Mouse (Mus musculus) CH12.LX (cell line): Measurements from ENCODE around the gene Trappc11. TPM values are rescaled to one million over a fixed set of nuclear protein-coding genes. Genes with fewer than 3 reads are reported as not detected.

ENCODE experiments used
- DNase-seq: peaks from one replicate; pipeline ENCODE4 v3.0.0-alpha.2; 2013; ENCODE audit errors: extremely low read depth
- H3K27ac ChIP-seq: 2 replicates; pipeline ENCODE4 v1.5.1; 2012; ENCODE audit warnings: low read depth, mild to moderate bottlenecking, control low read depth, moderate library complexity; ENCODE audit not compliant: insufficient read depth
- H3K27me3 ChIP-seq: replicated peaks from 2 replicates; pipeline ENCODE3; 2012; ENCODE audit warnings: inconsistent platforms
- H3K36me3 ChIP-seq, 2 experiments: replicated peaks in 1 of 2; 2 replicates each; pipeline versions ENCODE3 to v1.6.1; 2012; ENCODE audit warnings: inconsistent platforms in 1 of 2, low read length in 1 of 2, mild to moderate bottlenecking in 1 of 2, mixed read lengths in 1 of 2, moderate library complexity in 1 of 2; ENCODE audit not compliant: control insufficient read depth in 1 of 2, insufficient read depth in 1 of 2
- H3K4me1 ChIP-seq, 2 experiments: 2 replicates each; pipeline ENCODE4 v1.6.1; 2012; ENCODE audit warnings: inconsistent platforms in 1 of 2, moderate library complexity in 1 of 2; ENCODE audit not compliant: insufficient read depth in 2 of 2, control insufficient read depth in 1 of 2
- H3K4me2 ChIP-seq: 2 replicates; pipeline ENCODE4 v1.6.1; 2012; ENCODE audit warnings: low read depth, mild to moderate bottlenecking, control low read depth; ENCODE audit not compliant: poor library complexity, insufficient read depth, severe bottlenecking
- H3K4me3 ChIP-seq, 3 experiments: fragments of 150-350 bp in 1 of 3; sonication (generic) in 1 of 3; replicated peaks in 1 of 3; 2 replicates each; pipeline versions ENCODE3 to v1.5.1; 2011 to 2012; ENCODE audit warnings: low read depth in 2 of 3, low read length in 2 of 3, mild to moderate bottlenecking in 2 of 3, moderate library complexity in 2 of 3, control low read depth in 1 of 3, improper control_type of control experiment in 1 of 3, inconsistent platforms in 1 of 3, mixed read lengths in 1 of 3; ENCODE audit not compliant: poor library complexity in 1 of 3
- H3K79me2 ChIP-seq: replicated peaks from 2 replicates; pipeline ENCODE4 v1.6.1; 2012; ENCODE audit warnings: mild to moderate bottlenecking, moderate library complexity; ENCODE audit not compliant: control insufficient read depth, poor library complexity, insufficient read depth, severe bottlenecking; ENCODE audit errors: extremely low read depth
- H3K9ac ChIP-seq: 2 replicates; pipeline ENCODE4 v1.6.1; 2012; ENCODE audit warnings: low read depth, mild to moderate bottlenecking, control low read depth, moderate library complexity; ENCODE audit not compliant: insufficient read depth
- H3K9me3 ChIP-seq: replicated peaks from 2 replicates; pipeline ENCODE3; 2012; ENCODE audit warnings: low read length, inconsistent platforms, mixed read lengths
- BHLHE40 ChIP-seq: IDR thresholded peaks from 2 replicates; pipeline ENCODE4 v1.6.1; 2011; ENCODE audit warnings: mild to moderate bottlenecking, low read depth, low read length, improper control_type of control experiment
- CHD2 ChIP-seq: IDR thresholded peaks from 2 replicates; pipeline ENCODE4 v1.6.1; 2011; ENCODE audit warnings: low read length, improper control_type of control experiment
- ELF1 ChIP-seq: IDR thresholded peaks from 2 replicates; pipeline ENCODE4 v1.6.1; 2014; ENCODE audit warnings: low read depth, mild to moderate bottlenecking, inconsistent platforms, low read length, improper control_type of control experiment
- EP300 ChIP-seq: IDR thresholded peaks from 2 replicates; pipeline ENCODE4 v1.6.1; 2011; ENCODE audit warnings: low read length, improper control_type of control experiment
- ETS1 ChIP-seq: conservative IDR thresholded peaks from 2 replicates; pipeline ENCODE4 v1.6.1; 2012; ENCODE audit warnings: low read depth, mild to moderate bottlenecking, inconsistent platforms, low read length, improper control_type of control experiment, moderate library complexity
- GABPA ChIP-seq: IDR thresholded peaks from 2 replicates; pipeline ENCODE4 v1.6.1; 2012; ENCODE audit warnings: low read depth, low read length, improper control_type of control experiment, inconsistent platforms; ENCODE audit not compliant: insufficient replicate concordance
- HCFC1 ChIP-seq: IDR thresholded peaks from 2 replicates; pipeline ENCODE4 v1.6.1; 2012; ENCODE audit warnings: low read depth, mild to moderate bottlenecking, inconsistent platforms, low read length, improper control_type of control experiment
- IRF4 ChIP-seq: IDR thresholded peaks from 2 replicates; pipeline ENCODE4 v1.6.1; 2014; ENCODE audit warnings: low read depth, mild to moderate bottlenecking, inconsistent platforms, low read length, improper control_type of control experiment
- MAX ChIP-seq: IDR thresholded peaks from 2 replicates; pipeline ENCODE4 v1.6.1; 2011; ENCODE audit warnings: low read length, improper control_type of control experiment
- MAZ ChIP-seq: IDR thresholded peaks from 2 replicates; pipeline ENCODE4 v1.6.1; 2012; ENCODE audit warnings: low read depth, mild to moderate bottlenecking, inconsistent platforms, low read length, improper control_type of control experiment, moderate library complexity
- MXI1 ChIP-seq: IDR thresholded peaks from 2 replicates; pipeline ENCODE4 v1.6.1; 2011; ENCODE audit warnings: mild to moderate bottlenecking, low read depth, low read length, improper control_type of control experiment
- MYC ChIP-seq: IDR thresholded peaks from 2 replicates; pipeline ENCODE4 v1.6.1; 2011; ENCODE audit warnings: low read depth, mild to moderate bottlenecking, improper control_type of control experiment, low read length
- NELFE ChIP-seq: IDR thresholded peaks from 2 replicates; pipeline ENCODE4 v1.6.1; 2011; ENCODE audit warnings: low read depth, low read length, improper control_type of control experiment
- NRF1 ChIP-seq: IDR thresholded peaks from 2 replicates; pipeline ENCODE4 v1.6.1; 2014; ENCODE audit warnings: low read depth, mild to moderate bottlenecking, inconsistent platforms, low read length, improper control_type of control experiment, moderate library complexity
- POLR2A ChIP-seq: IDR thresholded peaks from 2 replicates; pipeline ENCODE4 v1.6.1; 2011; ENCODE audit warnings: low read depth, mild to moderate bottlenecking, improper control_type of control experiment, low read length
- POLR2AphosphoS2 ChIP-seq: IDR thresholded peaks from 2 replicates; pipeline ENCODE4 v1.6.1; 2011; ENCODE audit warnings: low read depth, low read length, improper control_type of control experiment
- RCOR1 ChIP-seq: conservative IDR thresholded peaks from 2 replicates; pipeline ENCODE4 v1.6.1; 2012; ENCODE audit warnings: low read depth, mild to moderate bottlenecking, inconsistent platforms, low read length, improper control_type of control experiment
- SIN3A ChIP-seq: IDR thresholded peaks from 2 replicates; pipeline ENCODE4 v1.6.1; 2012; ENCODE audit warnings: low read length, improper control_type of control experiment, inconsistent platforms
- SMC3 ChIP-seq: IDR thresholded peaks from 2 replicates; pipeline ENCODE4 v1.6.1; 2011; ENCODE audit warnings: low read depth, low read length, improper control_type of control experiment
- TBP ChIP-seq: conservative IDR thresholded peaks from 2 replicates; pipeline ENCODE4 v1.6.1; 2011; ENCODE audit warnings: low read depth, low read length, improper control_type of control experiment
- UBTF ChIP-seq: IDR thresholded peaks from 2 replicates; pipeline ENCODE4 v1.6.1; 2012; ENCODE audit warnings: low read depth, mild to moderate bottlenecking, inconsistent platforms, low read length, improper control_type of control experiment, moderate library complexity
- USF1 ChIP-seq: IDR thresholded peaks from 2 replicates; pipeline ENCODE4 v1.6.1; 2014; ENCODE audit warnings: low read depth, mild to moderate bottlenecking, inconsistent platforms, low read length, improper control_type of control experiment
- USF2 ChIP-seq: conservative IDR thresholded peaks from 2 replicates; pipeline ENCODE4 v1.6.1; 2011; ENCODE audit warnings: low read depth, low read length, improper control_type of control experiment
- ZC3H11A ChIP-seq: IDR thresholded peaks from 2 replicates; pipeline ENCODE4 v1.6.1; 2012; ENCODE audit warnings: low read depth, mild to moderate bottlenecking, inconsistent platforms, low read length, improper control_type of control experiment
- ZNF384 ChIP-seq: IDR thresholded peaks from 2 replicates; pipeline ENCODE4 v1.6.1; 2012; ENCODE audit warnings: low read depth, low read length, improper control_type of control experiment, inconsistent platforms
- dilution Hi-C: fragments of 300-500 bp; cut with MboI; formaldehyde crosslinking; loops from 2 replicates; pipeline ENCODE4 v1.14.3; 2020; ENCODE audit warnings: low sequenced_read_pairs; ENCODE audit not compliant: extremely low pct_unique_long_range_greater_than_20kb, extremely low pct_ligation_motif_present
- in situ Hi-C: fragments of 300-500 bp; cut with MboI; formaldehyde crosslinking; loops from 3 replicates; pipeline ENCODE4 v1.14.3; 2019; ENCODE audit warnings: low sequenced_read_pairs, low pct_ligation_motif_present, low pct_unique_long_range_greater_than_20kb, mixed read lengths
- polyA plus RNA-seq: library from polyadenylated mRNA; unstranded; fragments of >175 nt; gene quantifications from 2 replicates; pipeline ENCODE4 v1.2.1, GENCODE M21; 2012; ENCODE audit warnings: low read depth; ENCODE audit not compliant: insufficient read length
- total RNA-seq, 2 experiments: library from RNA; depleted of rRNA; stranded (reverse); fragments of 300-350 nt in 1 of 2; fragments of >200 nt in 1 of 2; gene quantifications; 2 replicates each; pipeline ENCODE4 v1.2.3; 2012 to 2014

Gene Trappc11
- total and polyA plus RNA-seq, 3 experiments, result 16.3 to 24.6 (median 20.8) TPM

DNA sequence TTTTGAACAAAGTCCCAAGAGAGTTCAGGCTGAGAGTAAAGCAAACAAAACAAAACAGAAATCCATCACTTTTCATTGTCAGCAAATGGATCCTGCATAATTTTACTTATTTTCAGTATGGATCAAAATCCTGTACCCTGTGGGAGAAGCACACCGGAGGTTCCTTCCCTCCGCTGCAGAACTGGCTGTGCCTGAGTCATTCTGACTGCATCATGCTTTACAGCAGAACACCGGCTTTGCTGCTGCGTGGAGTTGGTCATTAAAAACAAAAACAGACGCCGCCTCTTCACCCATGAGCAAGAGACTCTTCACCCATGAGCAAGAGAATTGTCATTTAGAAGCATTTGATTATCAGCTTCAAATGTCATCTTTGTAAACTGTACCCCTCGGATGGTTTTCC, 27.5 kb upstream of the Trappc11 start:
- Histone ChIP-seq H3K36me3 (no peaks in the 10 kb centered on the region), H3K9ac (no peak overlapping the region), H3K9me3 (no peaks in the 10 kb centered on the region), H3K4me1 (no peaks in the 10 kb centered on the region), H3K27me3 (no peaks in the 10 kb centered on the region), H3K79me2 (no peaks in the 10 kb centered on the region), H3K4me2 (no peak overlapping the region), H3K4me3 (no peak overlapping the region), H3K27ac (no peak overlapping the region)
- dilution Hi-C loops, result no loop called here
- in situ Hi-C loops, result no loop called here
- no peak for DNase-seq
- TF ChIP-seq GABPA, result no peak
- no peak for TF ChIP-seq MAX
- no peak for TF ChIP-seq NRF1
- TF ChIP-seq TBP, result no peak
- no peak for TF ChIP-seq POLR2AphosphoS2
- TF ChIP-seq ZNF384, result no peak
- no peak for TF ChIP-seq MAZ
- no peak for TF ChIP-seq EP300
- no peak for TF ChIP-seq POLR2A
- TF ChIP-seq RCOR1, result no peak
- TF ChIP-seq IRF4, result no peak

GRCm38 (mm10) chr8:47558274-47558673, 25.0 kb upstream of the Trappc11 start:
- Histone ChIP-seq H3K36me3 (peaks cover 0 to 6% of the 10 kb centered on the region in 2 experiments), H3K79me2 (no peaks in the 10 kb centered on the region), H3K9me3 (no peaks in the 10 kb centered on the region), H3K4me2 (no peak overlapping the region), H3K4me3 (no peak overlapping the region), H3K27me3 (no peaks in the 10 kb centered on the region), H3K4me1 (no peaks in the 10 kb centered on the region), H3K27ac (no peak overlapping the region), H3K9ac (no peak overlapping the region)
- no peak for DNase-seq
- dilution Hi-C loops (no loop called here), in situ Hi-C loops (no loop called here)
- TF ChIP-seq EP300 (no peak), ZC3H11A (no peak), ETS1 (no peak), BHLHE40 (no peak), POLR2AphosphoS2 (no peak), CHD2 (no peak), SIN3A (no peak), UBTF (no peak), MYC (no peak), MXI1 (no peak), RCOR1 (no peak), USF1 (no peak), NELFE (no peak), USF2 (no peak), HCFC1 (no peak), ELF1 (no peak), SMC3 (no peak)
